Mouse (Mus musculus): Measurements from ENCODE around the gene Blmh.

DNA sequence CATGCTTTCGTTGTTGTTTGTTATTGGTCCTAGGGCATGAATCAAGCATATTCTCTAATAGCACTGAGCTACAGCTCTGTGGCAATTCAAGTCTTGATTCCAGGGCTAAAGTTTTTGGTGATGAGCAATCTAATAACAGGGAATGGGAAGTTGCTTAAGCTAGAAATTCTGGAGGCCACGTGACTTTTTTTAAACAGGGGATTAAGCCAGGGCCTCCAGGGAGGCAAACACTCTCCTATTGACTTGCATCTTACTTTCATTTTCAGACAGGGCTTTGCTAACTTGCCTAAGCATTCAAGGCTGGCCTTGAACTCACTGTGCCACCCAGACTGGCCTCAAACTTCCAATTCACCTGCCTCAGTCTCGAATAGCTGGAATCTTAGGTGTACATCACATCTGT, 26.7 kb upstream of the Blmh start:
- TF ChIP-seq GATA1 (IDR thresholded peaks at IDR 0.05; ENCODE audit: borderline replicate concordance, low read length) (no peak), FLI1 (IDR thresholded peaks at IDR 0.05; ENCODE audit: low read length) (no peak)

Data from megakaryocyte, embryonic 14.5 days (primary cell).